Mouse (Mus musculus): ENCODE measurements at regions not wholly inside any gene's neighbourhood (a gene's known extent, or its start where the extent isn't known, plus 50 kb on each side); places are given as distances from the start of the nearest gene placed in this dataset.
A peak's percentile ranks its signal among the peaks of the same experiment; 100 is the strongest.

GRCm38 (mm10) chr12:65644232-65644631, 418.9 kb downstream of the Wdr20rt start:
- DNase-seq (ENCODE audit: low read depth) = no peak
- no peak for TF ChIP-seq POLR2A (IDR thresholded peaks at IDR 0.05; ENCODE audit: borderline replicate concordance, extremely low read depth, insufficient read depth, insufficient read length, poor library complexity, severe bottlenecking)
- TF ChIP-seq CTCF (IDR thresholded peaks at IDR 0.05; ENCODE audit: borderline replicate concordance, extremely low read depth, insufficient read depth, insufficient read length) = no peak

- DNase-seq (ENCODE audit: low read depth) = no peak
- no peak for TF ChIP-seq POLR2A (IDR thresholded peaks at IDR 0.05; ENCODE audit: borderline replicate concordance, extremely low read depth, insufficient read depth, insufficient read length, poor library complexity, severe bottlenecking)
- no peak for TF ChIP-seq CTCF (IDR thresholded peaks at IDR 0.05; ENCODE audit: borderline replicate concordance, extremely low read depth, insufficient read depth, insufficient read length)
These were observed 431.5 kb downstream of the Wdr20rt start for GRCm38 (mm10) chr12:65656772-65657171.

- DNase-seq (ENCODE audit: low read depth) = peak; percentile 57
- TF ChIP-seq POLR2A (IDR thresholded peaks at IDR 0.05; ENCODE audit: borderline replicate concordance, extremely low read depth, insufficient read depth, insufficient read length, poor library complexity, severe bottlenecking) (no peak), CTCF (IDR thresholded peaks at IDR 0.05; ENCODE audit: borderline replicate concordance, extremely low read depth, insufficient read depth, insufficient read length) (no peak)
These were observed 446.4 kb downstream of the Wdr20rt start for GRCm38 (mm10) chr12:65671673-65672072.

DNA sequence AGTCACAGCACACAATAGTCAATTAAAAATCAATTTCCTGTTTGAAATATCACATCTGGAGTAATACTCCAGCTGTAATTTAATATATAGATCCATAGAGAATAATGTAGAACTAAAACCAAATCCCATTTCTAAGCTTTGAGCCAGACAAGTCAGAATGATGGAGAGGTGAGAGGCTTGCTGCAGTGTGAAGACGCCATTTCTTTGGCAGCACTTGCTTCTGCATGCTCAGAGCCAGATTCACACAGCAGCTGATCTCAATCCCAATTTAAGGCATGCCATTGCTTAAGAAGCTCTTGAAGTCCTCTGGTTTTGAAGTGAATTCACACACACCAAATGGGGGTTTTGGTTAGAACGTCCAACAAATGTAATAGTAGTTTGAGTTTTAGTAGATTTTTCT, 447.9 kb downstream of the Wdr20rt start:
- TF ChIP-seq CTCF (IDR thresholded peaks at IDR 0.05; ENCODE audit: borderline replicate concordance, extremely low read depth, insufficient read depth, insufficient read length) = no peak
- no peak for TF ChIP-seq POLR2A (IDR thresholded peaks at IDR 0.05; ENCODE audit: borderline replicate concordance, extremely low read depth, insufficient read depth, insufficient read length, poor library complexity, severe bottlenecking)
- peak; percentile 71 for DNase-seq (ENCODE audit: low read depth)

DNA sequence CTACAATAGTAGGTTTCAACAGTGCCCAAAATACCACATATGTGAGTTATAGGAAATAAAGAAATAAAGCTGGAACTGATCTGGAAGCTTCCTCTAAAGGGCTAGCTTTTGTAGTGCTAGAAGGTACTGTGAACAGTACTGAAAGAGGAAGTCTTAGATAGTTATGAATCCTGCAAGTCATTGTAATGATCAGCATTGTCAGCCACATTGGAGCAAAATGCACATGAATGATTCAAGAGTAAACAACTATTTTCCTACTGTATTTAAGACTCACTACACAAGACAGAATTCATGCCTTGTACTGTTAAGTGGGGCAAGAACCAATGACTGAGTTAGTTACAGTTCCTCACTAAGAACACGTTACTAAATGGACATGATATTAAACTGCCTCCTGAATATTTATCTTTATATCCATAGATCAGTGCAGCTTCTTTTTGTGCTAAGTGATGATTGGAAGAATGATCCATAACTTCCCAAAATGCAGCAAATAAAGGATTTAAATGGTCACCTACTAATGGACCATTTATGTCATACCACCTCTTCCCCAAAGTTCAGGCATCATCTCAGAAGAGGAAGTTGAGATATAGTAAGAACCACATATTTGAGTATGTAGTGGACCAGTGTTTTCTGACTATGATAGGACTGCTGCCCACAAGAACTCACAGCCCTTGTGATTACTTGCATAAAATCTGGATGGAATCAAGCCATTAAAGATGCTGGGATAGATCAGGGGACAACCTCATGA, 449.8 kb downstream of the Wdr20rt start:
- no peak for DNase-seq (ENCODE audit: low read depth)
- TF ChIP-seq POLR2A (IDR thresholded peaks at IDR 0.05; ENCODE audit: borderline replicate concordance, extremely low read depth, insufficient read depth, insufficient read length, poor library complexity, severe bottlenecking) (no peak), CTCF (IDR thresholded peaks at IDR 0.05; ENCODE audit: borderline replicate concordance, extremely low read depth, insufficient read depth, insufficient read length) (no peak)

GRCm38 (mm10) chr12:65680335-65680734, 455.0 kb downstream of the Wdr20rt start:
- no peak for TF ChIP-seq POLR2A (IDR thresholded peaks at IDR 0.05; ENCODE audit: borderline replicate concordance, extremely low read depth, insufficient read depth, insufficient read length, poor library complexity, severe bottlenecking)
- no peak for TF ChIP-seq CTCF (IDR thresholded peaks at IDR 0.05; ENCODE audit: borderline replicate concordance, extremely low read depth, insufficient read depth, insufficient read length)
- DNase-seq (ENCODE audit: low read depth) = no peak

- TF ChIP-seq POLR2A (IDR thresholded peaks at IDR 0.05; ENCODE audit: borderline replicate concordance, extremely low read depth, insufficient read depth, insufficient read length, poor library complexity, severe bottlenecking) = no peak
- no peak for TF ChIP-seq CTCF (IDR thresholded peaks at IDR 0.05; ENCODE audit: borderline replicate concordance, extremely low read depth, insufficient read depth, insufficient read length)
- no peak for DNase-seq (ENCODE audit: low read depth)
These were observed 456.5 kb downstream of the Wdr20rt start for GRCm38 (mm10) chr12:65681826-65682225.

DNA sequence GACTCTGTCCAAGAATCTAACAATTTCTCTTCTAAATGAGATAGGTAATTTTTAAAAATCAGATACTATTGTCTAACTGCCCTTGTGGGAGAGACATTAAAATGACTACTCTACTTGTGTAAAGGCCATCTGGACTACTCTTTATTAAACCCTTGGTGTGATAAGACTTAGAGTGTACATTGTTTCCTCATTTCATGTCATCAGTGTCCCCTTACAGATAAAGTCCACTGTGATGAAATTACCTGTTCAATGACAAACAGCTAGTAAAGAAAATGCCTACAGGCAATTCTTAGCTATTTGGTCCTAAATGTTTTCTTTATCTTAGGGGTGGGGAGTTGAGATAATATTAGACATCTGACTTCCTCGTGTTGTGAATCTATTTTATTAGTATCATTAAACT, 479.7 kb downstream of the Wdr20rt start:
- TF ChIP-seq CTCF (IDR thresholded peaks at IDR 0.05; ENCODE audit: borderline replicate concordance, extremely low read depth, insufficient read depth, insufficient read length) (no peak), POLR2A (IDR thresholded peaks at IDR 0.05; ENCODE audit: borderline replicate concordance, extremely low read depth, insufficient read depth, insufficient read length, poor library complexity, severe bottlenecking) (no peak)
- no peak for DNase-seq (ENCODE audit: low read depth)

GRCm38 (mm10) chr12:65712304-65712703, 487.0 kb downstream of the Wdr20rt start:
- TF ChIP-seq POLR2A (IDR thresholded peaks at IDR 0.05; ENCODE audit: borderline replicate concordance, extremely low read depth, insufficient read depth, insufficient read length, poor library complexity, severe bottlenecking) (no peak), CTCF (IDR thresholded peaks at IDR 0.05; ENCODE audit: borderline replicate concordance, extremely low read depth, insufficient read depth, insufficient read length) (no peak)
- DNase-seq (ENCODE audit: low read depth) = no peak
